Mouse (Mus musculus): Measurements from ENCODE around the gene Prkar2b. TPM values are rescaled to one million over a fixed set of nuclear protein-coding genes. Genes with fewer than 3 reads are reported as not detected.
A peak's percentile ranks its signal among the peaks of the same experiment; 100 is the strongest.

The Prkar2b gene
- polyA plus RNA-seq, 1 experiment: 8.9 TPM

DNA sequence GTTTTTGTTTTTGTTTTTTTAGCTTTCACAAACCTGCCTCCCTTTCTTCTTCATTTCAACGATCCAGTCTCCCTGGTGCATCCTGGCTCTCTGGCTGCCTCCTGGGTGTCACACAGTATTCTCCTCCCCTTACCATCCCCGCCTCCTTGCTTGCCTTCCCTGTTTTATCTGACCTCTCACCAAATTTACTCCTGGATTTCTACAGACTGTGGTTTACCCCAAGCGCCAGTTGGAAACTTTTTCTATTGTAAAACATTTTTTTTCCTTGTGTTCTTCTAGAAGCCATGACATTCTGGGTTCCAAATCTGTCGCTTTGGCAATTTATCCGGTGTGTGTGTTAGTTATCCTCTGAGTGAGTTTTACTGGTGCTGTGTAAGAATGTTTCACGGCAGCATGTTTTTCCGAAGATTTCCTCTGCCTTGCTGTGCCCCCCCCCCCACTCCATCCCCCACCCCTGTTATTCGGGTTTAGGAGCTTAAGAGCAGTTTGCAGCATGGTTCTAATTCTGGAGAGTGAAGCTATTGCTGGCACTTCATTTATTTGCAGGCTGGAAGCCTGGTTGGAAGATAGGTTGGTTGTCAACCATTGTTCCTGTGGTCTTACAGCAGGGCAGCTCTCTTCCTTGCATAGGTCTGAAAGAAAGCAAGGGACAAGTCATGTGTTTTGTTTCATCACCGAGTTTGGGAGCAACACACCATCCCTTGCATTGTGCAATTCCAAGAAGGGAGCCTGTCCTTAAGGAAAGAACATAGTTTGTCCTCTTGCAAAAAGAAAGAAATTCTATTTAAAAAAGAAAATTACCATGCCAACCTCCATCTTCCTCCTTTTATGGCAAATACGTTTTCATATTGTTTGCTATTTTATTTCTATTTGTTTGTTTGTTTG is 15.0 kb upstream of the Prkar2b start:
- Histone ChIP-seq H3K4me3 (ENCODE audit: low read depth, low read length) (no peak overlapping the region), H3K4me1 (ENCODE audit: control insufficient read depth, insufficient read depth, low read length) (no peaks in the 10 kb centered on the region), H3K27me3 (ENCODE audit: control insufficient read depth, insufficient read depth, low read length, poor library complexity, severe bottlenecking) (no peaks in the 10 kb centered on the region), H3K27ac (ENCODE audit: insufficient read depth, low read length) (no peak overlapping the region), H3K9me3 (replicated peaks; ENCODE audit: control insufficient read depth, insufficient read depth, low read length, poor library complexity, severe bottlenecking) (no peaks in the 10 kb centered on the region), H3K9ac (ENCODE audit: low read depth, poor library complexity, severe bottlenecking) (no peak overlapping the region), H3K36me3 (ENCODE audit: control insufficient read depth, insufficient read depth, low read length, poor library complexity, severe bottlenecking) (no peaks in the 10 kb centered on the region)
- TF ChIP-seq EP300 (IDR thresholded peaks at IDR 0.05; ENCODE audit: insufficient read depth, low read depth, low read length) (no peak), CTCF (IDR thresholded peaks at IDR 0.05; ENCODE audit: low read depth, low read length) (no peak)

DNA sequence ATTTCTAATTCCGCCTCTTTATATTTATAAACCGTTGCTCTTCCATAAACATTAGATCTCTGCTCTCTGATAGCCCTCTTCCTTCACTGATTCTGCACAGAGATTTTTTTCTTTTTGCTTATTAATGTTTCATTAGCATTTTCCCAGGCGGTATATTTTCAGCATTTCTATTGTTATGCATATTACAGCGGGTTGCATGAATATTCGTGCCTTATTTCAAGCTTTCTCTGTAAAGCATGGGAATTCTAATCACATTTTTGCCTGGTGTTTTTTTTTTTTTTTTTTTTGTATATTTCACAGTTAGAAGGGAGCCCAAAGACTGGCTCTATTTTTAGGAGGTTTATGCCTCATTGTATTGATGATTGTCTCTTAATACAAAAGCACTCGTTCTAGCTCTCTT is 13.2 kb upstream of the Prkar2b start:
- H3K4me1 ChIP-seq (ENCODE audit: control insufficient read depth, insufficient read depth, low read length): no peaks in the 10 kb centered on the region
- no peak overlapping the region for H3K4me3 ChIP-seq (ENCODE audit: low read depth, low read length)
- no peaks in the 10 kb centered on the region for H3K27me3 ChIP-seq (ENCODE audit: control insufficient read depth, insufficient read depth, low read length, poor library complexity, severe bottlenecking)
- H3K36me3 ChIP-seq (ENCODE audit: control insufficient read depth, insufficient read depth, low read length, poor library complexity, severe bottlenecking): no peaks in the 10 kb centered on the region
- TF ChIP-seq CTCF (IDR thresholded peaks at IDR 0.05; ENCODE audit: low read depth, low read length): no peak
- H3K9me3 ChIP-seq (replicated peaks; ENCODE audit: control insufficient read depth, insufficient read depth, low read length, poor library complexity, severe bottlenecking): no peaks in the 10 kb centered on the region
- no peak overlapping the region for H3K9ac ChIP-seq (ENCODE audit: low read depth, poor library complexity, severe bottlenecking)
- no peak overlapping the region for H3K27ac ChIP-seq (ENCODE audit: insufficient read depth, low read length)

DNA sequence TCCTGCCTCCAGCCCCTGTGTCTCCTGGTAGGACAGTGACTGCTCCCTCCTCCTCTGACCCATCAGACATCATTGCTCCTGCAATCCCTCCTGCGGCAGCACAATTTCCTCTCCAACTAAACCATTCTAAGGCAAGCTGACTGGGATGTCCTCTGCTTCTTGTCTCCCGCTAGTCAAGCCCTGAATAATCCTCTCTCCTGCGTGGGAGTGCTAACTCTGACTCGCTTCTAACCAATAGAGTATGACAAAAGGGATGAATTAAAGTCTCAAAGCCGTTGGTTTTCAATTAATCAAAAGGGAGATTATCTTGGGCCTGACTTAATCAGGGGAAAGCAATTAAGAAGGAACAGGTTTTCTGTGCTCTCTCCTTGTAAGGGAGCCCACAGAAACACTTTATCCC is 4.9 kb upstream of the Prkar2b start:
- H3K27ac ChIP-seq (ENCODE audit: insufficient read depth, low read length): no peak overlapping the region
- H3K9ac ChIP-seq (ENCODE audit: low read depth, poor library complexity, severe bottlenecking): no peak overlapping the region
- no peaks in the 10 kb centered on the region for H3K4me1 ChIP-seq (ENCODE audit: control insufficient read depth, insufficient read depth, low read length)
- no peaks in the 10 kb centered on the region for H3K36me3 ChIP-seq (ENCODE audit: control insufficient read depth, insufficient read depth, low read length, poor library complexity, severe bottlenecking)
- TF ChIP-seq CTCF (IDR thresholded peaks at IDR 0.05; ENCODE audit: low read depth, low read length) (no peak), POLR2A (IDR thresholded peaks at IDR 0.05; ENCODE audit: insufficient read depth, low read length) (no peak), EP300 (IDR thresholded peaks at IDR 0.05; ENCODE audit: insufficient read depth, low read depth, low read length) (no peak)
- H3K9me3 ChIP-seq (replicated peaks; ENCODE audit: control insufficient read depth, insufficient read depth, low read length, poor library complexity, severe bottlenecking): no peaks in the 10 kb centered on the region
- no peak overlapping the region for H3K4me3 ChIP-seq (ENCODE audit: low read depth, low read length)
- H3K27me3 ChIP-seq (ENCODE audit: control insufficient read depth, insufficient read depth, low read length, poor library complexity, severe bottlenecking): no peaks in the 10 kb centered on the region

DNA sequence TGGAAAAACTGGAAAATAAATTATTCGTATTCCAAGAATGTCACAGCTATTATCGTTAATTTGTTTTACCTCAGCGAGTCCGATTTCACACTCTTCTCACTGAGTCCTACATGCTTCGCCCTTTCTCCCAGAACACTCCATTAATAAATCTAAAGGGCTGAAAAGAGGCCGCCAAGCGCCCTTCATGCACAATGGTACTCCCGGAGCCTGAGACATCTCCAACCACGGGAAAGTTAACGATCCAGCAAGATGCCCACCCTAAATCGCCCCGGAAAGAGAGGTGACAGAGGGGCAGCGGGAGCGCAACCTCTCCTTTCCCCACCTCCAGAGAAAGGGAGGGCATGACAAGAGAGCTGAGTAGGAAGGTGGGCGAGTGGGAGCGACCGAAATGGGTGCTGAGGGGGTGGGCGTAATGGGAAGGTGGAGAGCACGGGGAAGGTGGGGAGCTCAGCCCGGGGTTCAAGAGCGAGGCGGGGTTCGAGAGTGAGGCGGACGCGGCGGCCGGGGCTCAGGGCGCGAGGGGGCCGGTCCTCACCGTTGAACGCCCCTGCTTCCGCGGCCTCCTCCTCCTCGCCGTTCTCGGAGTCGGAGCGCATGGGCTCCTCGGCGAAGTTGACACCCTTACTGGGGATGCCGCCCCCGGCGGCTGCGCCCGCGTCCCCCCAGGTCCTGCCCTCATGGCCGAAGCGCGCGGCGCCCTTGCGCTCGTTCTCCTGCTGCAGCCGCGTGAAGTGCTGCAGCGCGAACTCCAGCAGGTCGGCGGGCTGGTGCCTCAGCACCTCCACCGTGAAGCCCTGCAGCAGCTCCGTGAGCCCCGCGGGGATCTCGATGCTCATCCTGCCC is 628 bp downstream of the Prkar2b start:
- H3K27ac ChIP-seq (ENCODE audit: insufficient read depth, low read length): no peak overlapping the region
- no peaks in the 10 kb centered on the region for H3K9me3 ChIP-seq (replicated peaks; ENCODE audit: control insufficient read depth, insufficient read depth, low read length, poor library complexity, severe bottlenecking)
- H3K4me1 ChIP-seq (ENCODE audit: control insufficient read depth, insufficient read depth, low read length): no peaks in the 10 kb centered on the region
- no peak for TF ChIP-seq POLR2A (IDR thresholded peaks at IDR 0.05; ENCODE audit: insufficient read depth, low read length)
- TF ChIP-seq CTCF (IDR thresholded peaks at IDR 0.05; ENCODE audit: low read depth, low read length): no peak
- TF ChIP-seq EP300 (IDR thresholded peaks at IDR 0.05; ENCODE audit: insufficient read depth, low read depth, low read length): no peak
- H3K4me3 ChIP-seq (ENCODE audit: low read depth, low read length): peak overlapping the region; percentile 72
- no peaks in the 10 kb centered on the region for H3K36me3 ChIP-seq (ENCODE audit: control insufficient read depth, insufficient read depth, low read length, poor library complexity, severe bottlenecking)
- peak overlapping the region; percentile 76 for H3K9ac ChIP-seq (ENCODE audit: low read depth, poor library complexity, severe bottlenecking)
- H3K27me3 ChIP-seq (ENCODE audit: control insufficient read depth, insufficient read depth, low read length, poor library complexity, severe bottlenecking): no peaks in the 10 kb centered on the region

DNA sequence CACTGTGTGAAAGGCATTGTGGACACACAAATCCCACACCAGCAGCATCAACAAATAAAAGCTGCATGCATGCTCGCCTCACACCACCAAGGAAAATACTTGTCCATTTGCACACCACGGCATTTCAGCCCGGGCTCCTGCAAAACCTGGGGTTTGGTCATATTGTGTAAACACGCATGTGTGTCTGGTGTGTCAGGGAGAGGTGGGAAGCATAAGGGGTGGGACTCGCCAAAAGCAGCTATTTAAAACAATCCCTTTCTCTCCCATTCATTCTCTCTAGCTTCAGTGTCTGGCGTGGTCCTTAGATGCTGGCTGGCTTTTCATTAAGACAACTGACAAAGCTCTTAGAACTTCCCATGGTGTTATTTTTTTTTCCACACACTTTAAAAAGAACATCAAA is 1.4 kb downstream of the Prkar2b start:
- Histone ChIP-seq H3K9me3 (replicated peaks; ENCODE audit: control insufficient read depth, insufficient read depth, low read length, poor library complexity, severe bottlenecking) (no peaks in the 10 kb centered on the region), H3K36me3 (ENCODE audit: control insufficient read depth, insufficient read depth, low read length, poor library complexity, severe bottlenecking) (no peaks in the 10 kb centered on the region), H3K4me1 (ENCODE audit: control insufficient read depth, insufficient read depth, low read length) (no peaks in the 10 kb centered on the region), H3K9ac (ENCODE audit: low read depth, poor library complexity, severe bottlenecking) (no peak overlapping the region), H3K4me3 (ENCODE audit: low read depth, low read length) (no peak overlapping the region), H3K27me3 (ENCODE audit: control insufficient read depth, insufficient read depth, low read length, poor library complexity, severe bottlenecking) (no peaks in the 10 kb centered on the region), H3K27ac (ENCODE audit: insufficient read depth, low read length) (no peak overlapping the region)
- TF ChIP-seq EP300 (IDR thresholded peaks at IDR 0.05; ENCODE audit: insufficient read depth, low read depth, low read length): no peak
- TF ChIP-seq CTCF (IDR thresholded peaks at IDR 0.05; ENCODE audit: low read depth, low read length): no peak
- TF ChIP-seq POLR2A (IDR thresholded peaks at IDR 0.05; ENCODE audit: insufficient read depth, low read length): no peak

DNA sequence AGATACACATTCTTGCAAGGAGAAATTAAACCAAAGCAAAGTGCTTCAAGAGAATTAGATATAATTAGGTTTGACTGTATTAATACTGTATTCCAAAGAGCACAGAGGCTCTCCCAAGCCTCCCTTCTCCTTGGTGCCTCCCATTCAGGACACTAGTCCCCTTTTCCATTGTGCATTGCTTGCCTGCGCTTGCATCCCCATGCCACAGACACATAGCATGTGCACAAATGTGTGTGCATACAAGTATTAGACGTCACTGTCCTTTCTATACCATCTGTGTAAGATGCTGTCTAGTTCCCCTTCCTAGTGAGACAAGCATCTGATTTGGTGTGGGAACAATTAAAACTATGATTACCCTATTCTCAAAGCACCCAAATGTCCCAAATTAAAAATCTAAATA is 2.0 kb downstream of the Prkar2b start:
- no peaks in the 10 kb centered on the region for H3K36me3 ChIP-seq (ENCODE audit: control insufficient read depth, insufficient read depth, low read length, poor library complexity, severe bottlenecking)
- H3K27me3 ChIP-seq (ENCODE audit: control insufficient read depth, insufficient read depth, low read length, poor library complexity, severe bottlenecking): no peaks in the 10 kb centered on the region
- H3K9ac ChIP-seq (ENCODE audit: low read depth, poor library complexity, severe bottlenecking): no peak overlapping the region
- H3K4me3 ChIP-seq (ENCODE audit: low read depth, low read length): no peak overlapping the region
- no peaks in the 10 kb centered on the region for H3K4me1 ChIP-seq (ENCODE audit: control insufficient read depth, insufficient read depth, low read length)
- H3K27ac ChIP-seq (ENCODE audit: insufficient read depth, low read length): no peak overlapping the region
- H3K9me3 ChIP-seq (replicated peaks; ENCODE audit: control insufficient read depth, insufficient read depth, low read length, poor library complexity, severe bottlenecking): no peaks in the 10 kb centered on the region
- TF ChIP-seq EP300 (IDR thresholded peaks at IDR 0.05; ENCODE audit: insufficient read depth, low read depth, low read length): no peak

All from ES-Bruce4 (cell line).